In genomic region chr12:118849203-118849861, GRCm38 (mm10) we compare ENCODE assay signal across 8 mouse cellular contexts. TPM values are rescaled to one million over a fixed set of nuclear protein-coding genes. Genes with fewer than 3 reads are reported as not detected.
DNase-seq lines count a peak whose midpoint lies in the region; ATAC-seq lines count a peak whose summit lies in the region.

No protein-coding gene starts in this region.

- no peaks in the 10 kb centered on the region for H3K9me3 ChIP-seq in kidney, embryonic 16.5 days (ENCODE audit: low read length)
- H3K9me3 ChIP-seq in intestine, embryonic 16.5 days (ENCODE audit: control insufficient read depth, low read length): no peaks in the 10 kb centered on the region
- H3K9me3 ChIP-seq in neural tube, embryonic 15.5 days (replicated peaks): no peaks in the 10 kb centered on the region

- H3K27ac ChIP-seq in kidney, embryonic 16.5 days (ENCODE audit: low read length): no peak overlapping the region
- H3K27ac ChIP-seq in intestine, embryonic 16.5 days (ENCODE audit: low read length): no peak overlapping the region
- H3K27ac ChIP-seq in neural tube, embryonic 15.5 days (replicated peaks): no peak overlapping the region

- peaks cover 85% of the 10 kb centered on the region for H3K27me3 ChIP-seq in kidney, embryonic 16.5 days (ENCODE audit: insufficient read depth, low read length)
- peaks cover 63% of the 10 kb centered on the region for H3K27me3 ChIP-seq in intestine, embryonic 16.5 days (replicated peaks; ENCODE audit: control insufficient read depth, insufficient read depth, low read length)
- H3K27me3 ChIP-seq in neural tube, embryonic 15.5 days (replicated peaks): peaks cover 74% of the 10 kb centered on the region

- under 1% methylated on average over 78 of the region's 78 CpGs for WGBS in kidney, embryonic 16.5 days
- WGBS in intestine, embryonic 16.5 days: under 1% methylated on average over 77 of the region's 78 CpGs
- WGBS in neural tube, embryonic 15.5 days: under 1% methylated on average over 78 of the region's 78 CpGs

- no peaks in the 10 kb centered on the region for H3K36me3 ChIP-seq in kidney, embryonic 16.5 days (ENCODE audit: insufficient read depth, low read length)
- H3K36me3 ChIP-seq in intestine, embryonic 16.5 days (ENCODE audit: control insufficient read depth, insufficient read depth, low read length): no peaks in the 10 kb centered on the region
- H3K36me3 ChIP-seq in neural tube, embryonic 15.5 days: no peaks in the 10 kb centered on the region

- H3K4me3 ChIP-seq in kidney, embryonic 16.5 days (ENCODE audit: low read length): peak overlapping the region; percentile 27
- H3K4me3 ChIP-seq in intestine, embryonic 16.5 days (ENCODE audit: low read length): peak overlapping the region; percentile 11; the same call in 1 of the 2 replicates
- H3K4me3 ChIP-seq in neural tube, embryonic 15.5 days (replicated peaks): peak overlapping the region; percentile 39

- no peak overlapping the region for H3K4me2 ChIP-seq in kidney, embryonic 16.5 days (replicated peaks; ENCODE audit: low read depth, low read length)
- H3K4me2 ChIP-seq in intestine, embryonic 16.5 days (ENCODE audit: low read depth, low read length): no peak overlapping the region
- H3K4me2 ChIP-seq in neural tube, embryonic 15.5 days: peak overlapping the region; percentile 55

- DNase-seq in kidney, adult 18-20 months: no peak
- DNase-seq in embryo, embryonic 9.5 days (ENCODE audit: extremely low spot score): peak; percentile 66
- no peak for DNase-seq in cerebellum, adult 9-11 months
- DNase-seq in frontal cortex, postnatal 10 days (ENCODE audit: low spot score in 2 of 2): no peak
- DNase-seq in layer of hippocampus, adult 8-10 months (ENCODE audit: low spot score in 2 of 2): no peak

- peak; percentile 28 for ATAC-seq in kidney, embryonic 16.5 days (ENCODE audit: low FRiP score, low TSS enrichment)
- peak; percentile 18; the same call in 1 of the 2 replicates for ATAC-seq in intestine, embryonic 16.5 days
- ATAC-seq in neural tube, embryonic 15.5 days (ENCODE audit: low FRiP score): peak; percentile 25; the same call in 1 of the 2 replicates

- H3K9ac ChIP-seq in kidney, embryonic 16.5 days (replicated peaks; ENCODE audit: low read length): no peak overlapping the region
- no peak overlapping the region for H3K9ac ChIP-seq in intestine, embryonic 16.5 days (ENCODE audit: low read depth, low read length)
- 0 out of 2 replicates have a peak overlapping the region, but pooled peaks have one; percentile 17 for H3K9ac ChIP-seq in neural tube, embryonic 15.5 days (replicated peaks)

- peaks cover 31% of the 10 kb centered on the region for H3K4me1 ChIP-seq in kidney, embryonic 16.5 days (ENCODE audit: insufficient read depth, low read length)
- peaks cover 10% of the 10 kb centered on the region for H3K4me1 ChIP-seq in intestine, embryonic 16.5 days (ENCODE audit: control insufficient read depth, insufficient read depth, low read length)
- H3K4me1 ChIP-seq in neural tube, embryonic 15.5 days: peaks cover 26% of the 10 kb centered on the region

RNA-seq across cellular contexts. Expression of gene Sp8, which starts 3.2 kb away (rescaled TPM):
- polyA plus RNA-seq in kidney, embryonic 16.5 days (2015; fragmentation: Nextera tagmentation; extraction: Ambion mirVana): not detected in 2 replicates
- not detected in 2 replicates for polyA plus RNA-seq in intestine, embryonic 16.5 days (2015; fragmentation: Nextera tagmentation; extraction: Ambion mirVana)
- 3.4 and 4.0 TPM in 2 replicates for polyA plus RNA-seq in neural tube, embryonic 15.5 days (2015; fragmentation: Nextera tagmentation; extraction: Ambion mirVana)
- total RNA-seq in layer of hippocampus, adult 8-10 months (2022): 1 to 10 TPM; 1.2 to 1.7 (median 1.4) TPM
